Mouse (Mus musculus): ENCODE results near the gene Aox4. TPM values are rescaled to one million over a fixed set of nuclear protein-coding genes. Genes with fewer than 3 reads are reported as not detected.

The Aox4 gene
- polyA plus RNA-seq, 1 experiment from 2014 or later: 0.07 TPM

GRCm38 (mm10) chr1:58296821-58297220, 86.6 kb downstream of the Aox4 start:
- DNase-seq (ENCODE audit: low spot score) (no peak), ATAC-seq (replicated peaks; ENCODE audit: low FRiP score) (no peak)
- Histone ChIP-seq H3K36me3 (ENCODE audit: control insufficient read depth, insufficient read depth, low read length) (no peaks in the 10 kb centered on the region), H3K27ac (ENCODE audit: low read depth, low read length) (no peak overlapping the region), H3K4me3 (ENCODE audit: low read depth, low read length) (no peak overlapping the region), H3K9ac (ENCODE audit: low read length) (no peak overlapping the region), H3K27me3 (ENCODE audit: control insufficient read depth, insufficient read depth, low read length) (no peaks in the 10 kb centered on the region), H3K4me1 (replicated peaks; ENCODE audit: control insufficient read depth, insufficient read depth, low read length) (no peaks in the 10 kb centered on the region), H3K9me3 (ENCODE audit: control insufficient read depth, low read length) (no peaks in the 10 kb centered on the region), H3K4me2 (ENCODE audit: low read depth, low read length, severe bottlenecking) (no peak overlapping the region)
- 48% methylated on average over 4 of the region's 4 CpGs for WGBS

GRCm38 (mm10) chr1:58298347-58298746, 88.2 kb downstream of the Aox4 start:
- ATAC-seq (replicated peaks; ENCODE audit: low FRiP score): no peak

GRCm38 (mm10) chr1:58301073-58301472, 90.9 kb downstream of the Aox4 start:
- no peak for ATAC-seq (replicated peaks; ENCODE audit: low FRiP score)
- H3K4me2 ChIP-seq (ENCODE audit: low read depth, low read length, severe bottlenecking): no peak overlapping the region

More at GRCm38 (mm10) chr1:58298347-58298746, 88.2 kb downstream of the Aox4 start:
- Histone ChIP-seq H3K4me1 (replicated peaks; ENCODE audit: control insufficient read depth, insufficient read depth, low read length) (no peaks in the 10 kb centered on the region), H3K27me3 (ENCODE audit: control insufficient read depth, insufficient read depth, low read length) (no peaks in the 10 kb centered on the region), H3K9me3 (ENCODE audit: control insufficient read depth, low read length) (no peaks in the 10 kb centered on the region), H3K36me3 (ENCODE audit: control insufficient read depth, insufficient read depth, low read length) (no peaks in the 10 kb centered on the region), H3K27ac (ENCODE audit: low read depth, low read length) (no peak overlapping the region), H3K4me2 (ENCODE audit: low read depth, low read length, severe bottlenecking) (no peak overlapping the region), H3K9ac (ENCODE audit: low read length) (no peak overlapping the region), H3K4me3 (ENCODE audit: low read depth, low read length) (no peak overlapping the region)
- no peak for DNase-seq (ENCODE audit: low spot score)
- 77% methylated on average over 6 of the region's 6 CpGs for WGBS

GRCm38 (mm10) chr1:58302015-58302414, 91.8 kb downstream of the Aox4 start:
- Histone ChIP-seq H3K4me1 (replicated peaks; ENCODE audit: control insufficient read depth, insufficient read depth, low read length) (no peaks in the 10 kb centered on the region), H3K9ac (ENCODE audit: low read length) (no peak overlapping the region), H3K27ac (ENCODE audit: low read depth, low read length) (no peak overlapping the region), H3K36me3 (ENCODE audit: control insufficient read depth, insufficient read depth, low read length) (no peaks in the 10 kb centered on the region), H3K9me3 (ENCODE audit: control insufficient read depth, low read length) (no peaks in the 10 kb centered on the region), H3K4me2 (ENCODE audit: low read depth, low read length, severe bottlenecking) (no peak overlapping the region), H3K27me3 (ENCODE audit: control insufficient read depth, insufficient read depth, low read length) (no peaks in the 10 kb centered on the region), H3K4me3 (ENCODE audit: low read depth, low read length) (no peak overlapping the region)
- ATAC-seq (replicated peaks; ENCODE audit: low FRiP score): no peak
- DNase-seq (ENCODE audit: low spot score): no peak
- WGBS: 73% methylated on average over 6 of the region's 6 CpGs

More at GRCm38 (mm10) chr1:58301073-58301472, 90.9 kb downstream of the Aox4 start:
- WGBS: 94% methylated on average over 7 of the region's 7 CpGs
- Histone ChIP-seq H3K4me1 (replicated peaks; ENCODE audit: control insufficient read depth, insufficient read depth, low read length) (no peaks in the 10 kb centered on the region), H3K9ac (ENCODE audit: low read length) (no peak overlapping the region), H3K4me3 (ENCODE audit: low read depth, low read length) (no peak overlapping the region), H3K36me3 (ENCODE audit: control insufficient read depth, insufficient read depth, low read length) (no peaks in the 10 kb centered on the region), H3K27me3 (ENCODE audit: control insufficient read depth, insufficient read depth, low read length) (no peaks in the 10 kb centered on the region), H3K9me3 (ENCODE audit: control insufficient read depth, low read length) (no peaks in the 10 kb centered on the region), H3K27ac (ENCODE audit: low read depth, low read length) (no peak overlapping the region)
- no peak for DNase-seq (ENCODE audit: low spot score)

GRCm38 (mm10) chr1:58303009-58303408, 92.8 kb downstream of the Aox4 start:
- H3K4me1 ChIP-seq (replicated peaks; ENCODE audit: control insufficient read depth, insufficient read depth, low read length): no peaks in the 10 kb centered on the region
- H3K9ac ChIP-seq (ENCODE audit: low read length): no peak overlapping the region
- no peak overlapping the region for H3K27ac ChIP-seq (ENCODE audit: low read depth, low read length)
- H3K27me3 ChIP-seq (ENCODE audit: control insufficient read depth, insufficient read depth, low read length): no peaks in the 10 kb centered on the region
- ATAC-seq (replicated peaks; ENCODE audit: low FRiP score) (no peak), DNase-seq (ENCODE audit: low spot score) (no peak)
- H3K9me3 ChIP-seq (ENCODE audit: control insufficient read depth, low read length): no peaks in the 10 kb centered on the region
- WGBS: 97% methylated on average over 6 of the region's 6 CpGs
- H3K4me3 ChIP-seq (ENCODE audit: low read depth, low read length): no peak overlapping the region
- no peaks in the 10 kb centered on the region for H3K36me3 ChIP-seq (ENCODE audit: control insufficient read depth, insufficient read depth, low read length)
- no peak overlapping the region for H3K4me2 ChIP-seq (ENCODE audit: low read depth, low read length, severe bottlenecking)

- H3K4me3 ChIP-seq (ENCODE audit: low read depth, low read length): no peak overlapping the region
- H3K4me2 ChIP-seq (ENCODE audit: low read depth, low read length, severe bottlenecking): no peak overlapping the region
- no peak for ATAC-seq (replicated peaks; ENCODE audit: low FRiP score)
- H3K27ac ChIP-seq (ENCODE audit: low read depth, low read length): no peak overlapping the region
- 90% methylated on average over 4 of the region's 4 CpGs for WGBS
- no peak for DNase-seq (ENCODE audit: low spot score)
- no peaks in the 10 kb centered on the region for H3K27me3 ChIP-seq (ENCODE audit: control insufficient read depth, insufficient read depth, low read length)
- H3K9ac ChIP-seq (ENCODE audit: low read length): no peak overlapping the region
- no peaks in the 10 kb centered on the region for H3K9me3 ChIP-seq (ENCODE audit: control insufficient read depth, low read length)
- no peaks in the 10 kb centered on the region for H3K4me1 ChIP-seq (replicated peaks; ENCODE audit: control insufficient read depth, insufficient read depth, low read length)
- H3K36me3 ChIP-seq (ENCODE audit: control insufficient read depth, insufficient read depth, low read length): no peaks in the 10 kb centered on the region
Observed at GRCm38 (mm10) chr1:58303726-58304125, 93.5 kb downstream of the Aox4 start.

- Histone ChIP-seq H3K27ac (ENCODE audit: low read depth, low read length) (no peak overlapping the region), H3K36me3 (ENCODE audit: control insufficient read depth, insufficient read depth, low read length) (no peaks in the 10 kb centered on the region), H3K9ac (ENCODE audit: low read length) (no peak overlapping the region), H3K4me2 (ENCODE audit: low read depth, low read length, severe bottlenecking) (no peak overlapping the region), H3K9me3 (ENCODE audit: control insufficient read depth, low read length) (no peaks in the 10 kb centered on the region), H3K27me3 (ENCODE audit: control insufficient read depth, insufficient read depth, low read length) (no peaks in the 10 kb centered on the region), H3K4me1 (replicated peaks; ENCODE audit: control insufficient read depth, insufficient read depth, low read length) (no peaks in the 10 kb centered on the region), H3K4me3 (ENCODE audit: low read depth, low read length) (no peak overlapping the region)
- ATAC-seq (replicated peaks; ENCODE audit: low FRiP score) (no peak), DNase-seq (ENCODE audit: low spot score) (no peak)
- 73% methylated on average over 12 of the region's 12 CpGs for WGBS
Observed at GRCm38 (mm10) chr1:58304296-58304695, 94.1 kb downstream of the Aox4 start.

- DNase-seq (ENCODE audit: low spot score) (no peak), ATAC-seq (replicated peaks; ENCODE audit: low FRiP score) (no peak)
- H3K4me1 ChIP-seq (replicated peaks; ENCODE audit: control insufficient read depth, insufficient read depth, low read length): no peaks in the 10 kb centered on the region
- no peaks in the 10 kb centered on the region for H3K9me3 ChIP-seq (ENCODE audit: control insufficient read depth, low read length)
- no peaks in the 10 kb centered on the region for H3K27me3 ChIP-seq (ENCODE audit: control insufficient read depth, insufficient read depth, low read length)
- no peaks in the 10 kb centered on the region for H3K36me3 ChIP-seq (ENCODE audit: control insufficient read depth, insufficient read depth, low read length)
- 86% methylated on average over 8 of the region's 8 CpGs for WGBS
- no peak overlapping the region for H3K27ac ChIP-seq (ENCODE audit: low read depth, low read length)
- H3K4me2 ChIP-seq (ENCODE audit: low read depth, low read length, severe bottlenecking): no peak overlapping the region
- no peak overlapping the region for H3K4me3 ChIP-seq (ENCODE audit: low read depth, low read length)
- no peak overlapping the region for H3K9ac ChIP-seq (ENCODE audit: low read length)
Observed at GRCm38 (mm10) chr1:58307181-58307580, 97.0 kb downstream of the Aox4 start.

GRCm38 (mm10) chr1:58308594-58308993, 98.4 kb downstream of the Aox4 start:
- H3K36me3 ChIP-seq (ENCODE audit: control insufficient read depth, insufficient read depth, low read length): no peaks in the 10 kb centered on the region
- ATAC-seq (replicated peaks; ENCODE audit: low FRiP score) (no peak), DNase-seq (ENCODE audit: low spot score) (no peak)
- H3K27ac ChIP-seq (ENCODE audit: low read depth, low read length): no peak overlapping the region
- no peaks in the 10 kb centered on the region for H3K27me3 ChIP-seq (ENCODE audit: control insufficient read depth, insufficient read depth, low read length)
- WGBS: 91% methylated on average over 8 of the region's 8 CpGs
- no peaks in the 10 kb centered on the region for H3K4me1 ChIP-seq (replicated peaks; ENCODE audit: control insufficient read depth, insufficient read depth, low read length)
- H3K9ac ChIP-seq (ENCODE audit: low read length): no peak overlapping the region
- no peak overlapping the region for H3K4me2 ChIP-seq (ENCODE audit: low read depth, low read length, severe bottlenecking)
- H3K9me3 ChIP-seq (ENCODE audit: control insufficient read depth, low read length): no peaks in the 10 kb centered on the region
- no peak overlapping the region for H3K4me3 ChIP-seq (ENCODE audit: low read depth, low read length)

All from forebrain, embryonic 11.5 days (tissue).